Mouse (Mus musculus) thymus, postnatal 36 days (tissue): Measurements from ENCODE around the gene Olfr1216.
"Not testable (repeated sequence)": the region's sequence is repeated elsewhere in the genome, so short reads cannot be mapped to it uniquely, and the experiment has no call there.

Experiments
- DNase-seq, 2 experiments: peaks; one replicate each; pipeline ENCODE4 v3.0.0; 2022; ENCODE audit warnings: mixed read lengths in 2 of 2

The Olfr1216 gene

DNA sequence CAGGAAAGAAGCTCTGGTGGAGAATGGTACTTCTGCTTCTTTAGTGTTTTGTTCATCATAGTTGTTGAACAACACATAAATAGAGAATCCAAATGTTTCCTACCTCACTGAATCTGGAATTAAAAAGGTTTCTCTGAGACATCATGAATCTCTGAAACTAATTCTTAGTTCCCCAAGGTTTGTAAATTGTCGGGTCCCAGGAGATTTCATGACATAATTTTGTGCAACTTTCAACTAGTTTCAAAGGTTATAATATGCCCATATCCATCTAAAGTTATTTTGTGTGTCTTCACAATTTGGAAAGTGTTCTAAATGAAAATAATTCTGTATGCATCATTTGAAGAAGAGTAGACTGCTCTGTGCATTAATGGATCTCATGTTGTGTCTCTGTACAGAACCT is at the start of gene Olfr1216:
Gene Olfr1216, minus strand, starts transcription at position 101 of the 400 bp plus-strand sequence.
- DNase-seq: no peak

- DNase-seq: no peak
These were observed 42.9 kb upstream of the Olfr1216 start, which contains the start of gene Olfr1218 for GRCm38 (mm10) chr2:89061087-89061486. TSS of gene Olfr1218 (minus strand) at chr2:89061187.

DNA sequence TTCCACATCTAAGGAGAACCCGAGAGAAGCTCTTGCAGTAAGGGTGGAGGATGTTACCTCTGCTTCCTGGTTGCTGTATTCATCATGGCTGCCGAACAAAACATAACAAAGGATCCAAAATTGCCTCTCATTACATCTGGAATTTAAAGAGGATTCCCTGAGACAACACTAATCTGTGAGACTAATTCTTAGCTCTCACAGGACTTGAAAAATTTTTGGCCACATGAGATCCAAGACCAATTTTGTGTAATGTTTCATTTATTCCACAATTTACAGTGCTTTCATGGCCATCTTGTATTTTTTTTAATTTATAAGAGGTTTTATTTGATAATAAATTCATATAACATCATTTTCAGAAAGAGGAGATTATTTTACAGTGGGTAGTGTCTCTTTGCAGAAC is 13.8 kb upstream of the Olfr1216 start, which contains the start of gene Olfr1217:
Gene Olfr1217, minus strand, starts transcription at position 101 of the 400 bp plus-strand sequence.
- DNase-seq: no peak

DNA sequence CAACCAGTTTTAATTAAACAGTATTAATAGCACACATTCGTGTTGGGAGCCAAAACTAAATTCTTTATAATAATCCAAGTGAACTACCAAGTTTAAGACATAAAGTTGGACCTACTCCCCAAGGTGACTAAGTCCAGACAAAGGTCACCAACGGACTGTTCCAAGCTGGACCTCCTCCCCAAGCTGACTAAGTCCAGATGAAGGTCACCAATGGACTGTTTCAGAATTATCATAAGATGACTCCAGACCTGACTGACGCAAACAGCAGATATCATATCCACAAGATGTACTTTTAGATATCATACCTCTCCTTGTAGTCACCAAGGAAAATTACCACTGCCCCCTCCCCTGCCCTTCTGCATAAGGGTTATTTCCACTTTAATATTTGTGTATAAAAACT is 3.3 kb upstream of the Olfr1216 start:
- not testable (repeated sequence) for DNase-seq

DNA sequence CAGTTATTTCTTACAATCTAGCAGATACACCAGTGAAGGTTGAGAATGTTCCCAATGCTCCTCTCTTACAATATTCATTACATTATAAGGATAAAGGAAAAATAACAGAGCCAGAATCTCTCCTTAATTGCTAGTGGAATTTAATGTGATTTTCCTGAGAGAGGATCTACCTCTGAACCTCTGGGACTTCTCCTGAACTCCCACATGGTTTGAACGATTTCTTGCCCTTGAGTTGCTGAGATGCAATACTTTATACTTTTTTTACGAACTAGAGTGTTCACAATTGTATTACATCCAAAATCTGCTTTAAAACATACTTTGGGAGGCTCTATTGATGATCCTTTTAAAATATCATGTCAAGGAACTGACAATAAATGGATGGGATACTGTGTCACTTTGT is 11.3 kb downstream of the Olfr1216 start, which contains the start of gene Olfr1215:
Gene Olfr1215, minus strand, starts transcription at position 101 of the 400 bp plus-strand sequence.
- DNase-seq: no peak

- DNase-seq: no peak
These were observed 25.6 kb downstream of the Olfr1216 start, which contains the start of gene Olfr1214 for GRCm38 (mm10) chr2:88992553-88992952. TSS of gene Olfr1214 (minus strand) at chr2:88992653.

GRCm38 (mm10) chr2:88980181-88980580 is 38.0 kb downstream of the Olfr1216 start, which contains the start of gene Gm13762:
TSS of gene Gm13762 (minus strand) at chr2:88980281.
- DNase-seq: no peak
